Mouse (Mus musculus) ES-Bruce4 (cell line): ENCODE data around the gene Treh. TPM values are rescaled to one million over a fixed set of nuclear protein-coding genes. Genes with fewer than 3 reads are reported as not detected.

ENCODE experiments used
- H3K27ac ChIP-seq: 2 replicates; pipeline ENCODE4 v1.5.1; 2012; ENCODE audit warnings: low read length, inconsistent platforms; ENCODE audit not compliant: insufficient read depth
- H3K27me3 ChIP-seq: 2 replicates; pipeline ENCODE4 v1.6.1; 2012; ENCODE audit warnings: mild to moderate bottlenecking, low read length, inconsistent platforms; ENCODE audit not compliant: control insufficient read depth, poor library complexity, insufficient read depth, severe bottlenecking
- H3K36me3 ChIP-seq: 2 replicates; pipeline ENCODE4 v1.6.1; 2012; ENCODE audit warnings: inconsistent platforms, mild to moderate bottlenecking, low read length, moderate library complexity; ENCODE audit not compliant: control insufficient read depth, poor library complexity, insufficient read depth, severe bottlenecking
- H3K4me1 ChIP-seq: one replicate; pipeline ENCODE4 v1.8.1; 2011; ENCODE audit warnings: low read length; ENCODE audit not compliant: control insufficient read depth, insufficient read depth
- H3K4me3 ChIP-seq: 2 replicates; pipeline ENCODE4 v1.5.1; 2011; ENCODE audit warnings: low read depth, mild to moderate bottlenecking, low read length
- H3K9ac ChIP-seq: 2 replicates; pipeline ENCODE4 v1.6.1; 2012; ENCODE audit warnings: low read depth, mild to moderate bottlenecking, inconsistent platforms; ENCODE audit not compliant: poor library complexity, severe bottlenecking
- H3K9me3 ChIP-seq: replicated peaks from 2 replicates; pipeline ENCODE4 v1.6.1; 2012; ENCODE audit warnings: mild to moderate bottlenecking, low read length, inconsistent platforms; ENCODE audit not compliant: control insufficient read depth, poor library complexity, insufficient read depth, severe bottlenecking
- CTCF ChIP-seq: IDR thresholded peaks from one replicate; pipeline ENCODE4 v1.8.1; 2011; ENCODE audit warnings: low read depth, low read length
- EP300 ChIP-seq: IDR thresholded peaks from 2 replicates; pipeline ENCODE4 v1.6.1; 2011; ENCODE audit warnings: low read depth, low read length; ENCODE audit not compliant: insufficient read depth
- POLR2A ChIP-seq: IDR thresholded peaks from one replicate; pipeline ENCODE4 v1.8.1; 2011; ENCODE audit warnings: low read length; ENCODE audit not compliant: insufficient read depth
- polyA plus RNA-seq: library from polyadenylated mRNA; stranded (reverse); fragments of >200 nt; gene quantifications from 2 replicates; pipeline ENCODE4 v1.2.4, GENCODE M21; 2011; ENCODE audit warnings: low read depth; ENCODE audit not compliant: missing spikeins, insufficient read depth, insufficient read length

Treh gene
- polyA plus RNA-seq, 1 experiment, result not detected

GRCm38 (mm10) chr9:44719632-44720357 lies 46.8 kb downstream of the Treh start:
- Histone ChIP-seq H3K9me3 (no peaks in the 10 kb centered on the region), H3K4me3 (no peak overlapping the region), H3K4me1 (no peaks in the 10 kb centered on the region), H3K27ac (no peak overlapping the region), H3K9ac (no peak overlapping the region), H3K36me3 (no peaks in the 10 kb centered on the region), H3K27me3 (no peaks in the 10 kb centered on the region)
- TF ChIP-seq POLR2A, result no peak
- TF ChIP-seq EP300, result no peak
- no peak for TF ChIP-seq CTCF

GRCm38 (mm10) chr9:44720358-44721153 lies 47.5 kb downstream of the Treh start:
- Histone ChIP-seq H3K4me3 (peak overlapping the region; percentile 78), H3K4me1 (no peaks in the 10 kb centered on the region), H3K27me3 (no peaks in the 10 kb centered on the region), H3K27ac (no peak overlapping the region), H3K9me3 (no peaks in the 10 kb centered on the region), H3K36me3 (no peaks in the 10 kb centered on the region), H3K9ac (peak overlapping the region; percentile 78)
- TF ChIP-seq CTCF, result no peak
- no peak for TF ChIP-seq EP300
- no peak for TF ChIP-seq POLR2A

GRCm38 (mm10) chr9:44721154-44721876 lies 48.3 kb downstream of the Treh start:
- Histone ChIP-seq H3K36me3 (no peaks in the 10 kb centered on the region), H3K4me3 (peak overlapping the region; percentile 78), H3K27ac (no peak overlapping the region), H3K4me1 (no peaks in the 10 kb centered on the region), H3K27me3 (no peaks in the 10 kb centered on the region), H3K9ac (peak overlapping the region; percentile 78), H3K9me3 (no peaks in the 10 kb centered on the region)
- TF ChIP-seq CTCF (peak; percentile 31), EP300 (no peak)

- H3K27me3 ChIP-seq, result no peaks in the 10 kb centered on the region
- H3K4me1 ChIP-seq, result no peaks in the 10 kb centered on the region
- no peaks in the 10 kb centered on the region for H3K9me3 ChIP-seq
- no peak for TF ChIP-seq CTCF
- no peak for TF ChIP-seq EP300
- no peak for TF ChIP-seq POLR2A
- H3K36me3 ChIP-seq, result no peaks in the 10 kb centered on the region
- H3K4me3 ChIP-seq, result no peak overlapping the region
- H3K27ac ChIP-seq, result no peak overlapping the region
- H3K9ac ChIP-seq, result no peak overlapping the region
Observed at GRCm38 (mm10) chr9:44721877-44722186, 48.8 kb downstream of the Treh start.

- Histone ChIP-seq H3K4me1 (no peaks in the 10 kb centered on the region), H3K27ac (no peak overlapping the region), H3K9ac (no peak overlapping the region)
Observed at GRCm38 (mm10) chr9:44722575-44722974, 49.5 kb downstream of the Treh start.

More at GRCm38 (mm10) chr9:44722575-44722974, 49.5 kb downstream of the Treh start:
- H3K9me3 ChIP-seq, result no peaks in the 10 kb centered on the region
- no peaks in the 10 kb centered on the region for H3K36me3 ChIP-seq
- H3K27me3 ChIP-seq, result no peaks in the 10 kb centered on the region
- no peak overlapping the region for H3K4me3 ChIP-seq
- TF ChIP-seq CTCF (no peak), POLR2A (no peak), EP300 (no peak)
